Mouse (Mus musculus) thymus, adult 2 months (tissue): Measurements from ENCODE around the gene Sik2. TPM values are rescaled to one million over a fixed set of nuclear protein-coding genes. Genes with fewer than 3 reads are reported as not detected.
A peak's percentile ranks its signal among the peaks of the same experiment; 100 is the strongest.

ENCODE experiments used
- DNase-seq: peaks from one replicate; pipeline ENCODE4 v3.0.0; 2021
- H3K27ac ChIP-seq: fragments of 200-500 bp; 2 replicates; pipeline ENCODE4 v1.5.1; 2012; ENCODE audit warnings: low read length, control low read depth; ENCODE audit not compliant: control insufficient read depth, insufficient read depth
- H3K27me3 ChIP-seq: fragments of 200-500 bp; 2 replicates; pipeline ENCODE4 v1.6.1; 2012; ENCODE audit warnings: mild to moderate bottlenecking, low read length, moderate library complexity, mixed read lengths; ENCODE audit not compliant: control insufficient read depth, insufficient read depth
- H3K36me3 ChIP-seq: fragments of 200-500 bp; 2 replicates; pipeline ENCODE4 v1.6.1; 2012; ENCODE audit warnings: mild to moderate bottlenecking, low read length, moderate library complexity; ENCODE audit not compliant: control insufficient read depth, insufficient read depth
- H3K4me1 ChIP-seq: fragments of 200-500 bp; replicated peaks from 2 replicates; pipeline ENCODE4 v1.6.1; 2012; ENCODE audit warnings: low read length; ENCODE audit not compliant: control insufficient read depth, insufficient read depth
- H3K4me3 ChIP-seq: fragments of 200-500 bp; 2 replicates; pipeline ENCODE4 v1.5.1; 2012; ENCODE audit warnings: mild to moderate bottlenecking, low read length, control low read depth, moderate library complexity; ENCODE audit not compliant: control insufficient read depth, insufficient read depth
- CTCF ChIP-seq: fragments of 200-500 bp; IDR thresholded peaks from 2 replicates; pipeline ENCODE4 v1.5.1; 2012; ENCODE audit warnings: mild to moderate bottlenecking, control low read depth, low read length, moderate library complexity, borderline replicate concordance; ENCODE audit not compliant: control insufficient read depth, poor library complexity, insufficient read depth; ENCODE audit errors: extremely low read depth
- POLR2A ChIP-seq: fragments of 200-500 bp; IDR thresholded peaks from 2 replicates; pipeline ENCODE4 v1.6.1; 2012; ENCODE audit warnings: mild to moderate bottlenecking, low read length, control low read depth, moderate library complexity; ENCODE audit not compliant: control insufficient read depth, poor library complexity, insufficient read depth; ENCODE audit errors: extremely low read depth
- WGBS: fragments of 180-500 bp; shearing (Covaris S2); methylation state at CpG from one replicate; pipeline ENCODE4 v1.1.7; 2018; 5-methylcytosine and 5-hydroxymethylcytosine counted together
- polyA plus RNA-seq: library from polyadenylated mRNA; depleted of rRNA; stranded (reverse); fragments of >200 nt; gene quantifications from 2 replicates; pipeline ENCODE4 v1.2.3, GENCODE M21; 2012

Sik2 gene
- polyA plus RNA-seq, 1 experiment: 30.5 TPM

GRCm38 (mm10) chr9:51006846-51007245, 2.0 kb downstream of the Sik2 start:
- H3K4me3 ChIP-seq: no peak overlapping the region
- 4% methylated on average over 4 of the region's 4 CpGs for WGBS
- peaks cover 3% of the 10 kb centered on the region for H3K4me1 ChIP-seq
- no peak for TF ChIP-seq POLR2A
- no peak for TF ChIP-seq CTCF
- H3K36me3 ChIP-seq: no peaks in the 10 kb centered on the region
- H3K27ac ChIP-seq: no peak overlapping the region
- H3K27me3 ChIP-seq: no peaks in the 10 kb centered on the region
- peak; percentile 74 for DNase-seq

GRCm38 (mm10) chr9:51004062-51004461, 4.8 kb downstream of the Sik2 start:
- WGBS: 93% methylated on average over 1 of the region's 1 CpGs
- TF ChIP-seq POLR2A (no peak), CTCF (no peak)
- Histone ChIP-seq H3K27ac (no peak overlapping the region), H3K4me3 (no peak overlapping the region), H3K4me1 (peaks cover 3% of the 10 kb centered on the region), H3K36me3 (no peaks in the 10 kb centered on the region), H3K27me3 (no peaks in the 10 kb centered on the region)
- no peak for DNase-seq

- Histone ChIP-seq H3K4me1 (no peaks in the 10 kb centered on the region), H3K36me3 (no peaks in the 10 kb centered on the region), H3K4me3 (no peak overlapping the region), H3K27ac (no peak overlapping the region), H3K27me3 (no peaks in the 10 kb centered on the region)
- TF ChIP-seq CTCF: no peak
- TF ChIP-seq POLR2A: no peak
- no peak for DNase-seq
Measured at GRCm38 (mm10) chr9:50986677-50987076, 22.2 kb downstream of the Sik2 start.

- TF ChIP-seq CTCF (no peak), POLR2A (no peak)
- Histone ChIP-seq H3K27ac (no peak overlapping the region), H3K27me3 (no peaks in the 10 kb centered on the region), H3K36me3 (no peaks in the 10 kb centered on the region), H3K4me3 (no peak overlapping the region), H3K4me1 (no peaks in the 10 kb centered on the region)
- 92% methylated on average over 8 of the region's 8 CpGs for WGBS
- DNase-seq: no peak
Measured at GRCm38 (mm10) chr9:50986123-50986522, 22.8 kb downstream of the Sik2 start.

GRCm38 (mm10) chr9:50981499-50982190, 27.2 kb downstream of the Sik2 start:
- Histone ChIP-seq H3K36me3 (no peaks in the 10 kb centered on the region), H3K4me1 (no peaks in the 10 kb centered on the region), H3K4me3 (no peak overlapping the region), H3K27me3 (no peaks in the 10 kb centered on the region), H3K27ac (no peak overlapping the region)
- WGBS: 98% methylated on average over 4 of the region's 4 CpGs
- TF ChIP-seq CTCF: no peak
- no peak for TF ChIP-seq POLR2A
- no peak for DNase-seq

- Histone ChIP-seq H3K4me3 (no peak overlapping the region), H3K27me3 (no peaks in the 10 kb centered on the region), H3K4me1 (no peaks in the 10 kb centered on the region), H3K36me3 (no peaks in the 10 kb centered on the region), H3K27ac (no peak overlapping the region)
- no peak for DNase-seq
- WGBS: 98% methylated on average over 7 of the region's 7 CpGs
- TF ChIP-seq CTCF (no peak), POLR2A (no peak)
Measured at GRCm38 (mm10) chr9:50974631-50975030, 34.2 kb downstream of the Sik2 start.

GRCm38 (mm10) chr9:50970413-50970812, 38.5 kb downstream of the Sik2 start:
- DNase-seq: no peak
- Histone ChIP-seq H3K4me1 (0 out of 2 replicates have a peak, but pooled peaks cover 2% of the 10 kb centered on the region), H3K27ac (no peak overlapping the region), H3K4me3 (no peak overlapping the region), H3K27me3 (no peaks in the 10 kb centered on the region), H3K36me3 (no peaks in the 10 kb centered on the region)
- WGBS: 58% methylated on average over 4 of the region's 4 CpGs
- TF ChIP-seq POLR2A (no peak), CTCF (no peak)
